In genomic region chr6:120149458-120150120, GRCm38 (mm10) we compare ENCODE assay signal across 15 mouse cellular contexts. TPM values are rescaled to one million over a fixed set of nuclear protein-coding genes. Genes with fewer than 3 reads are reported as not detected.
DNase-seq lines count a peak whose midpoint lies in the region; ATAC-seq and TF ChIP-seq lines count a peak whose summit lies in the region.
"Had no signal": no experiment of that assay in that cellular context is flagged by ENCODE, and none has a peak within 500 bp of the region (broad histone marks: within the 10 kb centered on the region; RNA-seq: fewer than 3 reads in every experiment).

No protein-coding gene starts in this region.

- no peaks in the 10 kb centered on the region for H3K9me3 ChIP-seq in forebrain, embryonic 10.5 days
- H3K9me3 ChIP-seq in forebrain, embryonic 11.5 days (ENCODE audit: control insufficient read depth, low read length) = no peaks in the 10 kb centered on the region
- no peaks in the 10 kb centered on the region for H3K9me3 ChIP-seq in liver, postnatal 0 days (ENCODE audit: low read length)
- H3K9me3 ChIP-seq in liver, embryonic 11.5 days (ENCODE audit: control insufficient read depth, low read length) = no peaks in the 10 kb centered on the region
- H3K9me3 ChIP-seq: midbrain, embryonic 13.5 days; neural tube, embryonic 12.5 days had no signal

- no peak for TF ChIP-seq EP300 in liver, postnatal 0 days (IDR thresholded peaks at IDR 0.05; ENCODE audit: low read depth)

- WGBS in forebrain, embryonic 10.5 days = 84% methylated on average over 12 of the region's 12 CpGs
- WGBS in forebrain, embryonic 11.5 days = 84% methylated on average over 12 of the region's 12 CpGs
- WGBS in liver, postnatal 0 days (ENCODE audit: insufficient replicate concordance) = 50% methylated on average over 12 of the region's 12 CpGs
- WGBS in liver, embryonic 11.5 days = 65% methylated on average over 12 of the region's 12 CpGs

- TF ChIP-seq CTCF in liver, postnatal 0 days (IDR thresholded peaks at IDR 0.05; ENCODE audit: low read depth) = no peak

- H3K36me3 ChIP-seq in forebrain, embryonic 10.5 days (replicated peaks) = no peaks in the 10 kb centered on the region
- no peaks in the 10 kb centered on the region for H3K36me3 ChIP-seq in forebrain, embryonic 11.5 days (ENCODE audit: control insufficient read depth, insufficient read depth, low read length)
- no peaks in the 10 kb centered on the region for H3K36me3 ChIP-seq in liver, postnatal 0 days (replicated peaks; ENCODE audit: insufficient read depth, low read length)
- no peaks in the 10 kb centered on the region for H3K36me3 ChIP-seq in liver, embryonic 11.5 days (ENCODE audit: control insufficient read depth, insufficient read depth, low read length)
- H3K36me3 ChIP-seq: midbrain, embryonic 13.5 days; neural tube, embryonic 12.5 days had no signal

- no peak for DNase-seq in forebrain, embryonic 10.5 days (ENCODE audit: extremely low spot score, low spot score)
- no peak for DNase-seq in forebrain, embryonic 11.5 days (ENCODE audit: low spot score)
- DNase-seq in liver, postnatal 0 days = no peak
- DNase-seq in liver, embryonic 11.5 days (ENCODE audit: low spot score) = no peak
- no peak for DNase-seq in kidney, adult 9 months
- DNase-seq in kidney, adult 8-10 months = no peak
- DNase-seq: adrenal gland, adult 2 months; kidney, postnatal 36 days had no signal

- H3K4me1 ChIP-seq in forebrain, embryonic 10.5 days = peaks cover 27% of the 10 kb centered on the region
- no peaks in the 10 kb centered on the region for H3K4me1 ChIP-seq in forebrain, embryonic 11.5 days (replicated peaks; ENCODE audit: control insufficient read depth, insufficient read depth, low read length)
- H3K4me1 ChIP-seq in liver, postnatal 0 days (ENCODE audit: insufficient read depth) = peaks cover 28% of the 10 kb centered on the region
- peaks cover 4% of the 10 kb centered on the region; the same call in 1 of the 2 replicates for H3K4me1 ChIP-seq in liver, embryonic 11.5 days (replicated peaks; ENCODE audit: control insufficient read depth, insufficient read depth, low read length)
- H3K4me1 ChIP-seq: neural tube, embryonic 12.5 days had no signal

- H3K9ac ChIP-seq in forebrain, embryonic 11.5 days (ENCODE audit: low read length) = no peak overlapping the region
- H3K9ac ChIP-seq in liver, postnatal 0 days (replicated peaks) = peak overlapping the region; percentile 16; the same call in 1 of the 2 replicates
- H3K9ac ChIP-seq in liver, embryonic 11.5 days (ENCODE audit: low read depth, low read length) = no peak overlapping the region
- H3K9ac ChIP-seq: liver, embryonic 14.5 days; midbrain, embryonic 13.5 days; neural tube, embryonic 12.5 days had no signal

- no peaks in the 10 kb centered on the region for H3K27me3 ChIP-seq in forebrain, embryonic 10.5 days (ENCODE audit: poor library complexity, severe bottlenecking)
- H3K27me3 ChIP-seq in forebrain, embryonic 11.5 days (ENCODE audit: control insufficient read depth, insufficient read depth, low read length) = no peaks in the 10 kb centered on the region
- H3K27me3 ChIP-seq in liver, postnatal 0 days (ENCODE audit: insufficient read depth, low read length) = no peaks in the 10 kb centered on the region
- no peaks in the 10 kb centered on the region for H3K27me3 ChIP-seq in liver, embryonic 11.5 days (replicated peaks; ENCODE audit: control insufficient read depth, insufficient read depth, low read length)
- H3K27me3 ChIP-seq: midbrain, embryonic 13.5 days; neural tube, embryonic 12.5 days had no signal

- ATAC-seq in forebrain, embryonic 11.5 days (replicated peaks; ENCODE audit: low FRiP score) = no peak
- no peak for ATAC-seq in liver, postnatal 0 days
- no peak for ATAC-seq in liver, embryonic 11.5 days (replicated peaks; ENCODE audit: low FRiP score)
- peak; percentile 48 for ATAC-seq in activated CD4-positive, CD25-positive, alpha-beta regulatory T cell, adult 4 months
- ATAC-seq in megakaryocyte, adult 5-6 weeks (ENCODE audit: poor library complexity, severe bottlenecking) = peak; percentile 30
- ATAC-seq: midbrain, embryonic 13.5 days had no signal

- peak overlapping the region; percentile 40; the same call in 1 of the 2 replicates for H3K27ac ChIP-seq in forebrain, embryonic 10.5 days
- no peak overlapping the region for H3K27ac ChIP-seq in forebrain, embryonic 11.5 days (ENCODE audit: low read depth, low read length)
- no peak overlapping the region for H3K27ac ChIP-seq in liver, postnatal 0 days (ENCODE audit: low read depth)
- H3K27ac ChIP-seq in liver, embryonic 11.5 days (ENCODE audit: low read depth, low read length) = no peak overlapping the region
- H3K27ac ChIP-seq: left cerebral cortex, adult 2 months; liver, embryonic 14.5 days; midbrain, embryonic 13.5 days; neural tube, embryonic 12.5 days had no signal

- no peak overlapping the region for H3K4me2 ChIP-seq in forebrain, embryonic 11.5 days (ENCODE audit: low read depth, low read length, severe bottlenecking)
- no peak overlapping the region for H3K4me2 ChIP-seq in liver, postnatal 0 days (ENCODE audit: low read depth, low read length)
- no peak overlapping the region for H3K4me2 ChIP-seq in liver, embryonic 11.5 days
- H3K4me2 ChIP-seq: midbrain, embryonic 13.5 days; neural tube, embryonic 12.5 days had no signal

- H3K4me3 ChIP-seq in forebrain, embryonic 10.5 days = no peak overlapping the region
- H3K4me3 ChIP-seq in forebrain, embryonic 11.5 days (ENCODE audit: low read depth, low read length) = no peak overlapping the region
- no peak overlapping the region for H3K4me3 ChIP-seq in liver, postnatal 0 days (ENCODE audit: low read depth, low read length)
- no peak overlapping the region for H3K4me3 ChIP-seq in liver, embryonic 11.5 days (ENCODE audit: low read depth, low read length)
- H3K4me3 ChIP-seq: left cerebral cortex, adult 2 months; midbrain, embryonic 13.5 days; neural tube, embryonic 12.5 days had no signal

RNA-seq across cellular contexts. Expression of gene Ninj2, which starts 56.4 kb away (rescaled TPM):
- not detected in 2 replicates for polyA plus RNA-seq in forebrain, embryonic 10.5 days (2016; fragmentation: Nextera tagmentation; extraction: Ambion mirVana)
- polyA plus RNA-seq in forebrain, embryonic 11.5 days (2014; fragmentation: Nextera tagmentation; extraction: Ambion mirVana) = not detected in 2 replicates
- polyA plus RNA-seq in liver, postnatal 0 days (2015; fragmentation: Nextera tagmentation; extraction: Ambion mirVana) = 0.31 TPM in 1 of 2 replicates, not detected in the other
- not detected in 2 replicates for polyA plus RNA-seq in liver, embryonic 11.5 days (2014; fragmentation: Nextera tagmentation; extraction: Ambion mirVana)
- polyA plus RNA-seq in activated CD4-positive, CD25-positive, alpha-beta regulatory T cell, adult 4 months (2017; shearing (Covaris generic)) = 1 to 10 TPM; 2.3 to 2.9 TPM
- total RNA-seq in megakaryocyte, adult 5-6 weeks (2015) = not detected in 2 replicates
- not detected in 2 replicates for total RNA-seq in megakaryocyte, adult 5-6 weeks (2017)
- total RNA-seq: adrenal gland, adult 2 months; gastrocnemius, adult 18-20 months had no signal
- polyA plus RNA-seq: adrenal gland, adult 2 months; midbrain, embryonic 13.5 days; neural tube, embryonic 12.5 days had no signal

Comparison
In these comparisons a context has a peak if more than half of its experiments do, and no peak if none do; other contexts are left out.
1. ATAC-seq: peak in activated CD4-positive, CD25-positive, alpha-beta regulatory T cell, adult 4 months (single experiment) and megakaryocyte, adult 5-6 weeks (single experiment); none in forebrain, embryonic 11.5 days (single experiment), liver, postnatal 0 days (single experiment) and liver, embryonic 11.5 days (single experiment).